Mouse (Mus musculus) limb, embryonic 15.5 days (tissue): ENCODE measurements around the gene Pttg1. TPM values are rescaled to one million over a fixed set of nuclear protein-coding genes. Genes with fewer than 3 reads are reported as not detected.

Experiments
- ATAC-seq: fragments of 200-750 bp; cut with Nextera tagmentation; 2 replicates; pipeline ENCODE4 v1.8.0; 2017; ENCODE audit warnings: low read depth, moderate TSS enrichment; ENCODE audit not compliant: insufficient number of reproducible peaks, low FRiP score, low TSS enrichment
- H3K27ac ChIP-seq: fragments of 300-500 bp; sonication (generic); 2 replicates; pipeline ENCODE4 v1.5.1; 2015; ENCODE audit warnings: moderate library complexity, mild to moderate bottlenecking, inconsistent platforms
- H3K27me3 ChIP-seq: fragments of 300-500 bp; sonication (generic); 2 replicates; pipeline ENCODE4 v1.6.1; 2015; ENCODE audit warnings: inconsistent platforms
- H3K36me3 ChIP-seq: fragments of 300-500 bp; sonication (generic); 2 replicates; pipeline ENCODE4 v1.6.1; 2015; ENCODE audit warnings: inconsistent platforms
- H3K4me1 ChIP-seq: fragments of 300-500 bp; sonication (generic); 2 replicates; pipeline ENCODE4 v1.6.1; 2015; ENCODE audit warnings: inconsistent platforms
- H3K4me2 ChIP-seq: fragments of 300-500 bp; sonication (generic); 2 replicates; pipeline ENCODE4 v1.6.1; 2015; ENCODE audit warnings: mild to moderate bottlenecking, inconsistent platforms
- H3K4me3 ChIP-seq: fragments of 300-500 bp; sonication (generic); 2 replicates; pipeline ENCODE4 v1.5.1; 2015; ENCODE audit warnings: mild to moderate bottlenecking, inconsistent platforms
- H3K9ac ChIP-seq: fragments of 300-500 bp; sonication (generic); 2 replicates; pipeline ENCODE4 v1.6.1; 2015; ENCODE audit warnings: inconsistent platforms
- H3K9me3 ChIP-seq: fragments of 300-500 bp; sonication (generic); 2 replicates; pipeline ENCODE4 v1.6.1; 2016; ENCODE audit warnings: inconsistent platforms
- WGBS: fragments of 180-500 bp; shearing (Covaris S2); methylation state at CpG from one replicate; pipeline ENCODE4 v1.1.7; 2015; 5-methylcytosine and 5-hydroxymethylcytosine counted together
- polyA plus RNA-seq: library from polyadenylated mRNA; unstranded; fragments of >200 nt; fragmentation: Nextera tagmentation; extraction: Ambion mirVana; gene quantifications from 2 replicates; pipeline ENCODE4 v1.2.1, GENCODE M21; 2015

Pttg1 gene
- 74.1 and 78.7 TPM in 2 replicates for polyA plus RNA-seq

- H3K9ac ChIP-seq: peak within 1 kb of the TSS; percentile 61
- peaks cover 11% of the 10 kb centered on the region for H3K4me1 ChIP-seq
- no peaks in the 10 kb centered on the region for H3K27me3 ChIP-seq
- peak within 1 kb of the TSS; percentile 49 for H3K4me2 ChIP-seq
- H3K27ac ChIP-seq: peak within 1 kb of the TSS; percentile 69
- H3K4me3 ChIP-seq: peak within 1 kb of the TSS; percentile 63
- peak; percentile 87; the same call in 1 of the 2 replicates for ATAC-seq
- H3K9me3 ChIP-seq: no peaks in the 10 kb centered on the region
- H3K36me3 ChIP-seq: peaks cover 8% of the 10 kb centered on the region; the same call in 1 of the 2 replicates
- WGBS: 2% methylated on average over 27 of the region's 27 CpGs
Measured at GRCm38 (mm10) chr11:43425824-43426413, at the start of gene Pttg1. Gene Pttg1, minus strand, starts transcription at chr11:43426251.

GRCm38 (mm10) chr11:43474225-43474774 is 48.2 kb upstream of the Pttg1 start, which contains the start of gene C1qtnf2:
Gene C1qtnf2, plus strand, starts transcription at chr11:43474276.
- WGBS: 4% methylated on average over 24 of the region's 24 CpGs
- Histone ChIP-seq H3K4me2 (peak within 1 kb of the TSS; percentile 56), H3K36me3 (no peaks in the 10 kb centered on the region), H3K9me3 (no peaks in the 10 kb centered on the region), H3K27me3 (no peaks in the 10 kb centered on the region), H3K27ac (peak within 1 kb of the TSS; percentile 27), H3K4me3 (peak within 1 kb of the TSS; percentile 39), H3K9ac (0 out of 2 replicates have a peak within 1 kb of the TSS, but pooled peaks have one; percentile 23), H3K4me1 (peaks cover 22% of the 10 kb centered on the region)
- ATAC-seq: 0 out of 2 replicates have a peak, but pooled peaks have one; percentile 37

GRCm38 (mm10) chr11:43473635-43474224 is 47.7 kb upstream of the Pttg1 start:
- 48% methylated on average over 15 of the region's 15 CpGs for WGBS
- H3K4me1 ChIP-seq: peaks cover 17% of the 10 kb centered on the region
- H3K27ac ChIP-seq: peak overlapping the region; percentile 14; the same call in 1 of the 2 replicates

GRCm38 (mm10) chr11:43473115-43473514 is 47.1 kb upstream of the Pttg1 start:
- Histone ChIP-seq H3K9ac (no peak overlapping the region), H3K4me3 (no peak overlapping the region), H3K36me3 (no peaks in the 10 kb centered on the region), H3K27ac (no peak overlapping the region; the same call in 1 of the 2 replicates), H3K9me3 (no peaks in the 10 kb centered on the region), H3K4me1 (peaks cover 16% of the 10 kb centered on the region), H3K4me2 (no peak overlapping the region), H3K27me3 (no peaks in the 10 kb centered on the region)
- 48% methylated on average over 1 of the region's 1 CpGs for WGBS
- ATAC-seq: no peak

More at GRCm38 (mm10) chr11:43473635-43474224, 47.7 kb upstream of the Pttg1 start:
- no peak for ATAC-seq
- no peak overlapping the region for H3K9ac ChIP-seq
- no peaks in the 10 kb centered on the region for H3K27me3 ChIP-seq
- no peaks in the 10 kb centered on the region for H3K9me3 ChIP-seq
- H3K36me3 ChIP-seq: no peaks in the 10 kb centered on the region
- peak overlapping the region; percentile 39 for H3K4me3 ChIP-seq
- H3K4me2 ChIP-seq: peak overlapping the region; percentile 56

GRCm38 (mm10) chr11:43470881-43471820 is 45.1 kb upstream of the Pttg1 start:
- H3K9me3 ChIP-seq: no peaks in the 10 kb centered on the region
- no peak overlapping the region for H3K27ac ChIP-seq
- H3K4me1 ChIP-seq: peaks cover 10% of the 10 kb centered on the region
- no peak for ATAC-seq
- no peak overlapping the region for H3K4me3 ChIP-seq
- no peak overlapping the region for H3K9ac ChIP-seq
- H3K4me2 ChIP-seq: no peak overlapping the region
- no peaks in the 10 kb centered on the region for H3K36me3 ChIP-seq
- H3K27me3 ChIP-seq: no peaks in the 10 kb centered on the region
- 62% methylated on average over 6 of the region's 6 CpGs for WGBS

GRCm38 (mm10) chr11:43470118-43470517 is 44.1 kb upstream of the Pttg1 start:
- ATAC-seq: no peak
- H3K27ac ChIP-seq: 0 out of 2 replicates have a peak overlapping the region, but pooled peaks have one; percentile 47
- H3K4me2 ChIP-seq: no peak overlapping the region
- no peaks in the 10 kb centered on the region for H3K36me3 ChIP-seq
- no peak overlapping the region for H3K9ac ChIP-seq
- 48% methylated on average over 5 of the region's 5 CpGs for WGBS
- H3K4me1 ChIP-seq: peaks cover 9% of the 10 kb centered on the region
- H3K9me3 ChIP-seq: no peaks in the 10 kb centered on the region
- H3K27me3 ChIP-seq: no peaks in the 10 kb centered on the region
- no peak overlapping the region for H3K4me3 ChIP-seq

GRCm38 (mm10) chr11:43463204-43463603 is 37.2 kb upstream of the Pttg1 start:
- no peak overlapping the region for H3K27ac ChIP-seq
- ATAC-seq: no peak
- 94% methylated on average over 25 of the region's 25 CpGs for WGBS
- H3K9ac ChIP-seq: no peak overlapping the region
- no peak overlapping the region for H3K4me2 ChIP-seq
- no peak overlapping the region for H3K4me3 ChIP-seq
- H3K9me3 ChIP-seq: no peaks in the 10 kb centered on the region
- H3K27me3 ChIP-seq: no peaks in the 10 kb centered on the region
- H3K36me3 ChIP-seq: no peaks in the 10 kb centered on the region
- no peaks in the 10 kb centered on the region for H3K4me1 ChIP-seq

- ATAC-seq: no peak
Measured at GRCm38 (mm10) chr11:43452266-43452665, 26.2 kb upstream of the Pttg1 start.

GRCm38 (mm10) chr11:43451322-43451721 is 25.3 kb upstream of the Pttg1 start:
- 64% methylated on average over 4 of the region's 4 CpGs for WGBS
- H3K36me3 ChIP-seq: peaks cover 15% of the 10 kb centered on the region
- no peaks in the 10 kb centered on the region for H3K27me3 ChIP-seq
- no peak for ATAC-seq
- H3K27ac ChIP-seq: no peak overlapping the region
- H3K9ac ChIP-seq: no peak overlapping the region
- H3K4me2 ChIP-seq: no peak overlapping the region
- no peak overlapping the region for H3K4me3 ChIP-seq
- no peaks in the 10 kb centered on the region for H3K9me3 ChIP-seq
- H3K4me1 ChIP-seq: no peaks in the 10 kb centered on the region

More at GRCm38 (mm10) chr11:43452266-43452665, 26.2 kb upstream of the Pttg1 start:
- Histone ChIP-seq H3K4me1 (no peaks in the 10 kb centered on the region), H3K27me3 (no peaks in the 10 kb centered on the region), H3K9me3 (no peaks in the 10 kb centered on the region), H3K4me3 (no peak overlapping the region), H3K36me3 (peaks cover 6% of the 10 kb centered on the region), H3K27ac (no peak overlapping the region), H3K4me2 (no peak overlapping the region), H3K9ac (no peak overlapping the region)
- WGBS: 65% methylated on average over 2 of the region's 2 CpGs

GRCm38 (mm10) chr11:43449916-43450315 is 23.9 kb upstream of the Pttg1 start:
- ATAC-seq: no peak
- H3K9ac ChIP-seq: no peak overlapping the region
- WGBS: 72% methylated on average over 2 of the region's 2 CpGs
- no peak overlapping the region for H3K27ac ChIP-seq
- no peaks in the 10 kb centered on the region for H3K9me3 ChIP-seq
- no peak overlapping the region for H3K4me3 ChIP-seq
- H3K27me3 ChIP-seq: no peaks in the 10 kb centered on the region
- peaks cover 29% of the 10 kb centered on the region for H3K36me3 ChIP-seq
- H3K4me2 ChIP-seq: no peak overlapping the region
- H3K4me1 ChIP-seq: no peaks in the 10 kb centered on the region

- no peaks in the 10 kb centered on the region for H3K9me3 ChIP-seq
- peaks cover 94% of the 10 kb centered on the region for H3K36me3 ChIP-seq
Measured at GRCm38 (mm10) chr11:43443183-43443582, 17.1 kb upstream of the Pttg1 start.

More at GRCm38 (mm10) chr11:43443183-43443582, 17.1 kb upstream of the Pttg1 start:
- H3K4me1 ChIP-seq: no peaks in the 10 kb centered on the region
- H3K27me3 ChIP-seq: no peaks in the 10 kb centered on the region
- no peak overlapping the region for H3K27ac ChIP-seq
- no peak overlapping the region for H3K4me3 ChIP-seq
- H3K4me2 ChIP-seq: no peak overlapping the region
- 90% methylated on average over 13 of the region's 13 CpGs for WGBS
- ATAC-seq: no peak
- H3K9ac ChIP-seq: no peak overlapping the region
